Comparison of ENCODE assay signal across 9 mouse cellular contexts in the genomic region with DNA sequence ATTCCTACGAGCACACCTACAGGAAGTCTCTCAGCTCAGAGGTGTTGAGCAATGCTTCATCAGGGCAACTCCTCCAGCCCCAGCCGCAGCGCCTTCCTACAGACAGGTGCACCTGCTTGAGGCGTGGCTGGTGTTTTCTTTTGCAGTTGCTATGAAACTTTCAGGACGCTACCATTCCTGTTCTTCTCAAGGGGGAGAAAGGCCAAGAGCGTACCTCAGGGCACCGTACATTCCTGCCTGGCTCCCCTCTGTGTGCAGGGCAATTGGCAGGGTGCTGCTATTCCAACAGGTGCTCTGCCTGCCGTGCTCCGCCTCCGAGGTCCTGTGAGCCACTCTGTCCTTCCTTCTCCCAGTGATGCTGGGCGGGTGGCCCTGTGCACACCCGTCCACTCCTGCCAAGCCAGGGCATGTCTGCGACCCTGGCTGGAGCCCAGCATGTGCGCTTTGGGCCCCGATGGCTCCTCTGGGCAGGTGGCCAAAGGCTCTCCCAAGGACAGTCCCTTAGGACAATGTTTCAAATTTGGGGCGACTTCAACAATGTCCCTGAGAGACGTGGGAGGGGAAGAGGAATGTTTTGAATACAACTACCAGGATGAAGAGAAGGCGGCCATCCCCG.
A peak's percentile ranks its signal among the peaks of the same experiment; 100 is the strongest.
DNase-seq lines count a peak whose midpoint lies in the region; ATAC-seq and TF ChIP-seq lines count a peak whose summit lies in the region.
"Had no signal": no experiment of that assay in that cellular context is flagged by ENCODE, and none has a peak within 500 bp of the region (broad histone marks: within the 10 kb centered on the region; RNA-seq: fewer than 3 reads in every experiment).

No protein-coding gene starts in this region.

- WGBS in midbrain, postnatal 0 days: 81% methylated on average over 19 of the region's 19 CpGs
- 86% methylated on average over 19 of the region's 19 CpGs for WGBS in midbrain, embryonic 10.5 days

- H3K36me3 ChIP-seq in midbrain, postnatal 0 days (ENCODE audit: insufficient read depth, low read length): no peaks in the 10 kb centered on the region
- H3K36me3 ChIP-seq in midbrain, embryonic 10.5 days: peaks cover 17% of the 10 kb centered on the region

- no peak overlapping the region for H3K4me3 ChIP-seq in midbrain, postnatal 0 days (ENCODE audit: low read depth, low read length)
- H3K4me3 ChIP-seq in midbrain, embryonic 10.5 days: no peak overlapping the region
- H3K4me3 ChIP-seq: neural tube, embryonic 12.5 days had no signal

- no peaks in the 10 kb centered on the region for H3K27me3 ChIP-seq in midbrain, postnatal 0 days (ENCODE audit: insufficient read depth, low read length)
- no peaks in the 10 kb centered on the region for H3K27me3 ChIP-seq in midbrain, embryonic 10.5 days (ENCODE audit: low read depth, poor library complexity, severe bottlenecking)
- H3K27me3 ChIP-seq: neural tube, embryonic 12.5 days had no signal

- no peak overlapping the region for H3K9ac ChIP-seq in midbrain, postnatal 0 days (replicated peaks; ENCODE audit: low read length, poor library complexity, severe bottlenecking)
- H3K9ac ChIP-seq: neural tube, embryonic 12.5 days had no signal

- H3K4me2 ChIP-seq in midbrain, postnatal 0 days (ENCODE audit: low read depth, low read length, poor library complexity, severe bottlenecking): no peak overlapping the region
- H3K4me2 ChIP-seq: neural tube, embryonic 12.5 days had no signal

- H3K27ac ChIP-seq in midbrain, postnatal 0 days (ENCODE audit: low read depth, low read length): no peak overlapping the region
- H3K27ac ChIP-seq in midbrain, embryonic 10.5 days (replicated peaks): no peak overlapping the region
- H3K27ac ChIP-seq: neural tube, embryonic 12.5 days had no signal

- H3K4me1 ChIP-seq in midbrain, postnatal 0 days (ENCODE audit: insufficient read depth, low read length): 0 out of 2 replicates have a peak, but pooled peaks cover 2% of the 10 kb centered on the region
- no peaks in the 10 kb centered on the region for H3K4me1 ChIP-seq in midbrain, embryonic 10.5 days
- H3K4me1 ChIP-seq: neural tube, embryonic 12.5 days had no signal

- DNase-seq in midbrain, postnatal 0 days (ENCODE audit: low spot score): peak; percentile 26
- DNase-seq in midbrain, embryonic 10.5 days (ENCODE audit: low spot score): no peak
- peak; percentile 52 to 68 for DNase-seq in cerebellum, postnatal 10 days
- DNase-seq in kidney, adult 11 months: peak; percentile 85
- DNase-seq in lung, postnatal 36 days: peak; percentile 92
- DNase-seq in thymus, postnatal 25 days: no peak
- DNase-seq in left cerebral cortex, adult 8-10 months (ENCODE audit: low spot score in 2 of 2): no peak

- no peak for TF ChIP-seq CTCF in midbrain, postnatal 0 days (IDR thresholded peaks at IDR 0.05)

- ATAC-seq in midbrain, postnatal 0 days (ENCODE audit: low FRiP score): no peak; the same call in 1 of the 2 replicates
- no peak for ATAC-seq in granulocyte monocyte progenitor cell, adult 5-6 weeks (replicated peaks; ENCODE audit: poor library complexity, severe bottlenecking)

- no peaks in the 10 kb centered on the region for H3K9me3 ChIP-seq in midbrain, postnatal 0 days (ENCODE audit: low read length)
- H3K9me3 ChIP-seq in midbrain, embryonic 10.5 days (replicated peaks): no peaks in the 10 kb centered on the region
- H3K9me3 ChIP-seq: neural tube, embryonic 12.5 days had no signal

Comparison
In these comparisons a context has a peak if more than half of its experiments do, and no peak if none do; other contexts are left out.
1. DNase-seq: peak in midbrain, postnatal 0 days (single experiment), cerebellum, postnatal 10 days (2 of 2), kidney, adult 11 months (single experiment) and lung, postnatal 36 days (single experiment); none in midbrain, embryonic 10.5 days (single experiment), thymus, postnatal 25 days (single experiment) and left cerebral cortex, adult 8-10 months (0 of 2).